Mouse (Mus musculus): Measurements from ENCODE around the gene Mill1.
"Not testable (repeated sequence)": the region's sequence is repeated elsewhere in the genome, so short reads cannot be mapped to it uniquely, and the experiment has no call there.

Gene Mill1

GRCm38 (mm10) chr7:18245047-18245446 is at the start of gene Mill1:
Gene Mill1 (plus strand): TSS chr7:18245347.
- DNase-seq (ENCODE audit: low read depth, low spot score), result no peak

- peak; percentile 16 for DNase-seq (ENCODE audit: low read depth, low spot score)
Observed at GRCm38 (mm10) chr7:18210938-18211337, 34.2 kb upstream of the Mill1 start.

- DNase-seq (ENCODE audit: low read depth, low spot score), result no peak
Observed at GRCm38 (mm10) chr7:18214699-18215098, 30.4 kb upstream of the Mill1 start.

DNA sequence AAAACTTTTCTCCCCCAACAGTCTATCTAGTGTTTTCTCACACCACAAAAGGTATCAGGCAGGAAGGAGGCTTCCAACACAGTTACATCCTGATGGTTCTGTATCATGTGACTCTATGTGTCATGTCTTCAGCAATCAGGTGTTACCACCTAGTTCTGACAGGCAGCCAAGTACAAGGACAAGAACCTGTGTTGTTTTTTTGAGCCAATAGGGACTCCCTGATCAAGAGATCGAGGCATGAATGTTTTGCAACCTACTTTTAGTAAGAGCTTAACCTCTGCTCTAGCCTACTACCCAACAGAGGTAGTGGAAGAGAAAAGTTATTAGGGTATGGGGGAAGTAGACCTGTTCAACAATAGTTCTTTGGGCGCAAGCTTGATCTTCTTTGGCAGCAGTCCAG is 6.6 kb upstream of the Mill1 start:
- no peak for DNase-seq (ENCODE audit: low read depth, low spot score)

GRCm38 (mm10) chr7:18241217-18241616 is 3.9 kb upstream of the Mill1 start:
- no peak for DNase-seq (ENCODE audit: low read depth, low spot score)

DNA sequence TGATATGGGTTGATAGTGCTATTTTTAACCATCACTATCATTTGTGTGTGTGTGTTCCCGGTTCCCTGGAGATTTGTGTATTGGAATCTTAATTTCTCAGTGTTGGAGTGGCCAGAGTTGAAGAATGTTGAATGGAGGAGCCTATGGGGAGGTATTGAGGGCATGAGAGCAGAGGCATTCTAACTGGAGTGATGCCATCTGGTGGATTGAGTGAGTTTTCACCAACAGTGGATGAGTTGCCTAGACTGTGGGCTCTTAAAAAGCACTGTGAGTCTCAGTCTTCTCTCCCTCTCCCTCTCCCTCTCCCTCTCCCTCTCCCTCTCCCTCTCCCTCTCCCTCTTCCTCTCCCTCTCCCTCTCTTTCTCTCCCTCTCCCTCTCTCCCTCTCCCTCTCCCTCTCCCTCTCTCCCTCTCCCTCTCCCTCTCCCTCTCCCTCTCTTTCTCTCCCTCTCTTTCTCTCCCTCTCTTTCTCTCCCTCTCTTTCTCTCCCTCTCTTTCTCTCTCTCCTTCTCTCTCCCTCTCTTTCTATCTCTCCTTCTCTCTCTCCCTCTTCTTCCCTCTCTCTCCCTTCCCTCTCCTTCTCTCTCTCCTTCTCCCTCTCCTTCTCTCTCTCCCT is 1.1 kb upstream of the Mill1 start:
- not testable (repeated sequence) for DNase-seq (ENCODE audit: low read depth, low spot score)

GRCm38 (mm10) chr7:18260219-18260618 is 15.1 kb downstream of the Mill1 start:
- DNase-seq (ENCODE audit: low read depth, low spot score), result no peak

DNA sequence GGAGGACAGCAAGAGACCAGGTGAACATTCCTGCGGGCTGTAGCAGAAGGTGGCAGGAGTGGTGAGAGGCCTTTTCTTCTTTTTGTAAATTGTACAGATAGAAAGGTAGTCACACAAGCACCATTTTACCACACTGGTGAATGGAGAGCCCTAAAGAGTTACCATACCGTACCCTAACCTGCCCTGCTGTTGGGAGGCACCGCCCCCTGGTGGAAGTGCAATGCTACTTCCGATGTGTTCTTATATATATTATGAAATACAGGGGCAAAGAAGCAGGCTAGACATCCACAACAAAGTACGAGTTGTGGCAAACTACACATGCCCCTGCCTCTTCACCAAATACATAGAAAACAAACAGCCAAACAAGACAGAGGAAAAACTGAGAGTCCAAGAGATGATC is 19.9 kb downstream of the Mill1 start:
- DNase-seq (ENCODE audit: low read depth, low spot score), result no peak

Measured in forelimb bud, embryonic 11.5 days (tissue).